Mouse (Mus musculus) forebrain, embryonic 10.5 days (tissue): ENCODE measurements around the gene Spsb3. TPM values are rescaled to one million over a fixed set of nuclear protein-coding genes. Genes with fewer than 3 reads are reported as not detected.

ENCODE experiments used
- polyA plus RNA-seq: library from polyadenylated mRNA; unstranded; fragments of >200 nt; fragmentation: Nextera tagmentation; extraction: Ambion mirVana; gene quantifications from 2 replicates; pipeline ENCODE4 v1.2.1, GENCODE M21; 2016

Gene Spsb3
- polyA plus RNA-seq, 1 experiment from 2014 or later: 45.3 TPM

Other genes starting within 250 kb of the Spsb3 start
- 25.9 and 27.1 TPM in 2 replicates for gene Slc9a3r2, start 236.3 kb upstream of the Spsb3 start, polyA plus RNA-seq
- gene Npw, start 228.2 kb upstream of the Spsb3 start, polyA plus RNA-seq: not detected in 2 replicates
- 27.5 and 30.6 TPM in 2 replicates for gene Zfp598, start 217.0 kb upstream of the Spsb3 start, polyA plus RNA-seq
- 9.7 and 11.0 TPM in 2 replicates for gene Syngr3, start 196.7 kb upstream of the Spsb3 start, polyA plus RNA-seq
- gene Gfer, start 190.5 kb upstream of the Spsb3 start, polyA plus RNA-seq: 57.7 and 60.3 TPM in 2 replicates
- gene Noxo1, start 190.4 kb upstream of the Spsb3 start, polyA plus RNA-seq: 0.79 and 1.0 TPM in 2 replicates
- gene Tbl3, start 179.0 kb upstream of the Spsb3 start, polyA plus RNA-seq: 162 and 167 TPM in 2 replicates
- 0.43 and 0.69 TPM in 2 replicates for gene Rnf151, start 168.6 kb upstream of the Spsb3 start, polyA plus RNA-seq
- gene Rps2, start 168.5 kb upstream of the Spsb3 start, polyA plus RNA-seq: 1,888 and 1,960 TPM in 2 replicates
- 190 and 194 TPM in 2 replicates for gene Ndufb10, start 162.2 kb upstream of the Spsb3 start, polyA plus RNA-seq
- not detected in 2 replicates for gene Rpl3l, start 158.8 kb upstream of the Spsb3 start, polyA plus RNA-seq
- 22.2 and 22.8 TPM in 2 replicates for gene Msrb1, start 150.0 kb upstream of the Spsb3 start, polyA plus RNA-seq
- 0.50 and 0.68 TPM in 2 replicates for gene Hs3st6, start 133.7 kb upstream of the Spsb3 start, polyA plus RNA-seq
- 0.09 TPM in 1 of 2 replicates, not detected in the other for gene Meiob, start 82.4 kb upstream of the Spsb3 start, polyA plus RNA-seq
- 24.5 and 26.4 TPM in 2 replicates for gene Hagh, start 46.5 kb upstream of the Spsb3 start, polyA plus RNA-seq
- 16.6 and 19.0 TPM in 2 replicates for gene Fahd1, start 36.3 kb upstream of the Spsb3 start, polyA plus RNA-seq
- gene Igfals, start 20.6 kb upstream of the Spsb3 start, polyA plus RNA-seq: 0.17 and 0.36 TPM in 2 replicates
- gene Nubp2, start 294 bp upstream of the Spsb3 start, polyA plus RNA-seq: 81.3 and 82.5 TPM in 2 replicates
- 30.3 and 30.4 TPM in 2 replicates for gene Eme2, start 8.4 kb downstream of the Spsb3 start, polyA plus RNA-seq
- 100 and 103 TPM in 2 replicates for gene Mrps34, start 8.5 kb downstream of the Spsb3 start, polyA plus RNA-seq
- 50.1 and 51.8 TPM in 2 replicates for gene Nme3, start 9.9 kb downstream of the Spsb3 start, polyA plus RNA-seq
- 36.2 and 37.3 TPM in 2 replicates for gene Mapk8ip3, start 50.3 kb downstream of the Spsb3 start, polyA plus RNA-seq
- 502 and 521 TPM in 2 replicates for gene Jpt2, start 74.0 kb downstream of the Spsb3 start, polyA plus RNA-seq
- gene Cramp1l, start 129.1 kb downstream of the Spsb3 start, polyA plus RNA-seq: 8.1 and 8.4 TPM in 2 replicates
- gene Ift140, start 129.4 kb downstream of the Spsb3 start, polyA plus RNA-seq: 27.0 and 27.4 TPM in 2 replicates
- 10.9 and 11.5 TPM in 2 replicates for gene Tmem204, start 196.9 kb downstream of the Spsb3 start, polyA plus RNA-seq
- gene Telo2, start 229.3 kb downstream of the Spsb3 start, polyA plus RNA-seq: 54.6 TPM in 2 replicates
- 0.30 TPM in 1 of 2 replicates, not detected in the other for gene Ptx4, start 234.1 kb downstream of the Spsb3 start, polyA plus RNA-seq
- 24.3 and 24.7 TPM in 2 replicates for gene Clcn7, start 246.7 kb downstream of the Spsb3 start, polyA plus RNA-seq